Mouse (Mus musculus): ENCODE data around the gene Unc93b1.
"Not testable (repeated sequence)": the region's sequence is repeated elsewhere in the genome, so short reads cannot be mapped to it uniquely, and the experiment has no call there.

Unc93b1 gene

DNA sequence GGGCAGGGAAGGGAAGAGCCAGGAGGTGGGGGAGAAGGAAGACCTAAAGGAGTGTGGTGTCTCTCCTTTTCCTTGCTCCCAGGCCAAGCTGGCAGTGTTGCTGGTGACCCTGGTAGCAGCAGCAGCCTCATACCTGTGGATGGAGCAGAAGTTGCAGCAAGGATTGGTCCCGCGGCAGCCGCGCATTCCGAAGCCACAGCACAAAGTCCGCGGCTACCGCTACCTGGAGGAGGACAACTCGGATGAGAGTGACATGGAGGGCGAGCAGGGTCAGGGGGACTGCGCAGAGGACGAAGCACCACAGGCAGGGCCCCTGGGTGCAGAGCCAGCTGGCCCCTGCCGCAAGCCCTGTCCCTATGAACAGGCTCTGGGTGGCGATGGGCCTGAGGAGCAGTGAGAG lies 13.6 kb downstream of the Unc93b1 start:
- DNase-seq: peak; percentile 33

DNA sequence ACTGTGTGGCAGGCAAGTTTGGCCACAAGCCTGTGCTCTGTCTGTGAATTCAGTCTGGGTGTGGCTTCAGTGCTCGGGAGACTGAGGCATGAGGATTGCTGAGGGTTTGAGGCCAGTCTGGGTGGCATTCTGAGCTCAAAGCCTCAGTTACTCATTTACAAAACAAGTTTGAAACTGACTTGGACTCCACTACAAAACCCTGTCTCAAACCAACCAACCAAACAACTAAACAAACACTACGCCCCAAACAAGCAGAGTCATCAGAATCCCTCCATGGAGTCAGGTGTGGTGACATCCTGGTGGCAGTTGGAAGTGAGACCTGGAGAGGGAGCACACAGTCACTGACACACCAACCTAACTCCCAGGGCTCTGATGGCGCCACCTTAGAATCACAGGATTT lies 15.3 kb downstream of the Unc93b1 start:
- DNase-seq: peak; percentile 26

DNA sequence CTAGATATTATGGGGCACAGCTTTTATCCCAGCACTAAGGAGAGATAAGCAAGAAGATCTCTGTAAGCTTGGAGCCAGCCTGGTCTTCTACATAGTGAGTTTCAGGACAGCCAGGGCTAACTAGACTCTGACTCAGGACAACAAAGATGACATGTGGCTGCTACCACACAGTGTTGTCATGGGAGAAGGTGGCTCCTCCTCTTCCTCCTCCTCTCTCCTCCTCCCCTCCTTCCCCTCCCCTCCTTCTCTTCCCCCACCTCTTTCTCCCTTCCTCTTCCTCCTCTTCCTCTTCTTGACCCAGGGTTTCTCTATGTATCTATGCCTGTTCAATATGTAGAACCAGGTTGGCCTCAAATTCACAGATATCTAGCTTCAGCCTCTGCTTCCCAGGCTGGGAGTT lies 16.5 kb downstream of the Unc93b1 start:
- DNase-seq: no peak

DNA sequence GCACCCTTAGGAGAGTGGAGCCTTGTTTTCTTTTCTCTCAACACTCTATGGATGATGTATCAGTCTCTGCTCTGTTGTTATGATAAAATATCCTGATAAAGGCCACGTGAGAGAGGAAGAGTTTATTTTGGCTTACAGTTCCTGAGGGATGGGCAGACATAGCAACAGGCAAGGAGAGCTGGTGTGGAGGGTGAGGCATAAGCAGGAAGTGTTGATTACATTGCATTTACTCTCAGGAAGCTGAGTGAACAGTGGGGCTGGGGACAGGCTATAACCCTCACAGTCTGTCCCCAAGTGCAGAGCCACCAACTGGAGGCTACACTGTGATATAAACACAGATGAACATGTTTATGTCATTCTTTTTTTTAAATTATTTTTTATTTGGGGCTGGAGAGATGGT lies 17.1 kb downstream of the Unc93b1 start:
- no peak for DNase-seq

DNA sequence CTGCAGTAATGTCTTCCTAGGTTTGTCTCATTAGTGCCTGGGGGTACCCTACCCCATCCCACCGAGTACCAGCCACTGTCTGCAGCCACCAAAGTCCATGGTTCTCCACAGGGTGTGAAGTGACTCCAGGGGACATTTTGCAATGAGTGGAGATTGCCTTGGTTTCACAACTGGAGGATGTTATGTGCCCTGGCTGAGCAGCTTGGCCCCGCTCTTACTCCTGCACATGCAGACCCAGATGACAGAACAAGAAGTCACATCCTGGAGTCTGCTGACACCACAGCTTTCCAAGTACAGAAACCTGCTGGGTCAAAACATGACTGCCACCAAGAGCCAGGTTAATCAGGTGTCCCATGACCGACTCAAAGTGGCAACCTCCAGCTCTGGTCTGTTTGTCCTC lies 20.0 kb downstream of the Unc93b1 start:
- no peak for DNase-seq

DNA sequence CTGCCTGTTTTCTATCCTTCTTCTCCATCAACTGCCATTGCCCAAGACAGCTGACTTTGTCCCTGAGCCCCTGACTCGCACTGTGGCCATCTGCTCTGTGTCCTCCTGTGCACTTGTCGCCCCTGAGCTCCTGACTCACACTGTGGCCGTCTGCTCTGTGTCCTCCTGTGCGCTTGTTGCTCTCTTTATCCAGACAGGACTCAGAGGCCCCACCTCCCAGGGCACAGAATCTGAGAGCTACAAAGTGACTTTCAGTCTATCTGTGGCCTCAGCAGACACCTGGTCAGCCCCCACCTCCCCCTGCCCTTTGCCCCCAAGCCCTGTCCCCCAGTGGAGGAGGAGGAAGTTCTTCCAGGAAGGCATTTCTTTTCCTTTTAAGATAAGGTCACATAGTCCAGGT lies 20.8 kb downstream of the Unc93b1 start:
- no peak for DNase-seq

DNA sequence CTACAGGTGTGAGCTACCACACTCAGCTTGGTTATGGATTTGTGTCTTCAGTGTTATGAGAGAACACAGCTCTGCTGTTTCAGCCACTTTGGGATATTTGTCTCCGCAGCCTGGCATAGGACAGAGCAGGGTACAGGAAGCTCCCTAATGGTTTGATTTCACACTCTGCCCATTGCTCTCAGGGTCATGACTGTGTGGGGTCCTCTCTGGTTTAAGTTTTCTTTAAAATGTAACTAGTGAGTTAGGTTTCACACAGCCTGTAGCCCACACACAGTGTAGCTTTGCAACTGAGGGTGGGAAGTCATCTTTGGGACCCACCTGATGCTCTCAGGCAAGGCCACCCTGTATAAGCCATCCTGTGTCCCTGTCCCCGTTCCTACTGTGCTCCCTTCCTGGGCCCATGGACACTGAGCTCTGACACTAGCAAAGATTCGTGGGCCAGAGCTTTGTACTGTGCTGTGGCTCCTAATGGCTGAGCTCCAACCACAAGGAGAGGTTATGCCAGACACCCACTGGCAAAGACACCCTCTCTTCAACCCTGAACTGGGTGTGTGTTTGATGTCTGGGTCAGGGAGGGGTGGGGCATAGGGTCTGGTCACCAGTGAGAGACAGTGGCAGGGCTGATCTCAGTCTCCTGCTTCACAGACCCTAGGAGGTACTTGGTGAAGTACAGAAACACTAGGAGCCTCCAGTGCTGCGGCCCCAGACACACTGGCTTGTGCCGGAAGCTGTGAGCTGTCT lies 22.5 kb downstream of the Unc93b1 start:
- DNase-seq: peak; percentile 19

DNA sequence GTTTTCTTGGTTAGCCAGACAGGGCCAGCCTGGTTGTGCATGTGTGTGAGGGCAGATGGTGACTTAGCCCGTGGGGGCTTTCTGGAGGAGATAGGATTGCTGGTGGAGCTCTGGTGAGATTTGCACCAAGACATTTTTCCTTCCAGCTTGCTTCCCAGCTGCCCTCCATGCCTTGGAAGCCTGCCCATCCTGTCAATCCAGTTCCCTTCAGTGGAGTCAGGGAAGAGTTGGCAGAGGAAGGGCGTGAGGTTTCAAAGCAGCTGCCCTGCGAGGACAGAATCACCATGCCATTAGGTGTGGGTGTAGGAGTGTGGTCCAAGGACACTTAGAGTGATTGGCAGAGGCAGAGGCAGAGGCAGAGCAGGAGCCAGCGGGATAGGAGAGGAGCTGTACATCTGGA lies 23.5 kb downstream of the Unc93b1 start, which contains the start of gene Aldh3b3:
Gene Aldh3b3 (plus strand): TSS at position 176 of the 400 bp plus-strand sequence.
- peak; percentile 26 for DNase-seq

DNA sequence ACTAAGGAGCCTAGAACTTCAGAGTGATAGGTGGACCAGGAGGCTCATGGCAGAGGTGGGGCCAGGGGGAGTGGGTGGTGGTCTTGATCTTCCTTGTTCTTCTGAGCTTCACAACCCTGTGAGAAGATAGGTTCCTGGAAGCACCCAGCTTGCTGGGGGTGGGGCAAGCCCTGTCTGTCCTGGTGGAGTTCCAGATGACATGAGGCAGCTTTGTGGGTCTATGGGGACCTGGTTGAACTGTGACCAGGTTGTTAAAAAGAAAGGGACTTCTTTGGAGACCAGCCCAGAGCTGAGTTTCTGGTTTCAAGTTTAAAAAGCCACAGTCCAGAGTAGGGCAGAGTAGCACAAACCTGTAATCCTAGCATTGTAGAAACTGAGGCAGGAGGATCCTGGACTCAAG lies 24.0 kb downstream of the Unc93b1 start:
- peak; percentile 49 for DNase-seq

DNA sequence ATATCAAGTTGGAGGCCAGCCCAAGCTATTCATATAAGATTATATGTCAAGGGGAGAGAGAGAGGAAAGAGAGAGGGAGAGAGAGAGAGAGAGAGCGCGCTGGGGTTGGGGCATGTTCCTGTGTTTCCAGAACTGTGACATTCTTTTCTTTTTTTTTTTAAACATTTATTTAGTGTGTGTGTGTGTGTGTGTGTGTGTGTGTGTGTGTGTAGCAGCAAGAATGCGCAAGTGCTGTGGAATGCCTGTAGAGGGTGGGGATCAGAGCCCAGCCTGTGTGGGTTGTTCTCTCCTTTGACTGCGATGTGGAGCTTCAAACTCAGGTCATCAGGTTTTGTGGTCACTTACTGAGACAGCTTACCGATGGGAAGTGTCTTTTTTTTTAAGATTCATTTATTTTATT lies 25.2 kb downstream of the Unc93b1 start:
- DNase-seq: no peak

DNA sequence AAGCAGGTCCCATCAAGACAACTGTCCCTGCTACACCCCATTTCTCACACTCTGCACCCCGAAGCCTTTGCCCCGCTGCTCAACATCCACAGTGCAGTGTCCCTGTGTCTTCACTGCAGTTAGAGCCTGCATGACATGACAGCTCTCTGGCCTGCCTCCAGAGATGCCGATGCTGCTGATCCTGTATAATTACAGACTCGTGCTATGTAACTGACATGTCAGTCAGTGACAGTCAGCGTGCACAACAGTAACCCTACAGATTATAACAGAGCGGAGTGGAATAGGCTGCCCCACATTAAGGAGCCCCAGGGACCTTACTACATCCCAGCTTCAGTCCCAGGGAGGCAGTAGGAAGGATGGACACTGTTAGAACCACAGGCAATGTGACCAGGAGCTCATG lies 26.8 kb downstream of the Unc93b1 start:
- DNase-seq: not testable (repeated sequence)

DNA sequence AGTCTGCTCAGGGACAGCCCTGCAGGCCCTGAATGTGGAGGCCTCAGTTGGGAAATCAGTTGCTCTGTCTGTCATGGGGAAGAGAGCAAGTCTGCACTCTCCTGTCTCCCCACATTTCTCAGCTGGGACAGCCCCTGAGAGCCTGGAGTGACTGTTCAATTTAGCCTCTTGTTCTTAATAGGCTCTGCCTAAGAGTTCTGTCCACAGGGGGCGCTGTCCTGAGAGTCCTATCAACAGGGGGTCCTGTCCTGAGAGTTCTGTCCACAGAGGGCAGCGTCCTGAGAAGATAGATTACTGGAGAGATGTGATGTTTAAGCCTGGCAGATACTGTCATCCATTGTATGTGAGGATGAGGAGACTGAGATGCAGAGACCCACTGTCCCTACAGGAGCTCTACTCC lies 27.5 kb downstream of the Unc93b1 start:
- DNase-seq: no peak

DNA sequence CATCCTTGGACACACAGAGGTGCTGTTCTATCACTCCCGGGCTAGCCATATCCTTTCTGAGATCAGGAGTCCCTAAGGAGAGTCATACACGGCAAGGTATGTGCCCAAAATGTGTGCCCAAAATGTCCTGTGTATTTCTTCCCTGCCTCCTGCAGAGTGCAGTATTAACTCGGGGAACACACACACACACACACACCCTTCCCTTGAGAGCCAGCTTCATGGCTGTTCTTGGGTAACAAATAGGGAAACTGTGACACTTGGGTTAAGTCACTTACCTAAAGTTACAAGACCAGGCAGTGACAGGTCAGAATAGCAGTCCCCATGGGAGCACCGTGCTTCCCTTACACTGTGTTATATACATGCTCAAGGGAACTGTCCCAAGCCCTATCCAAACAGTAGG lies 29.0 kb downstream of the Unc93b1 start:
- DNase-seq: no peak

DNA sequence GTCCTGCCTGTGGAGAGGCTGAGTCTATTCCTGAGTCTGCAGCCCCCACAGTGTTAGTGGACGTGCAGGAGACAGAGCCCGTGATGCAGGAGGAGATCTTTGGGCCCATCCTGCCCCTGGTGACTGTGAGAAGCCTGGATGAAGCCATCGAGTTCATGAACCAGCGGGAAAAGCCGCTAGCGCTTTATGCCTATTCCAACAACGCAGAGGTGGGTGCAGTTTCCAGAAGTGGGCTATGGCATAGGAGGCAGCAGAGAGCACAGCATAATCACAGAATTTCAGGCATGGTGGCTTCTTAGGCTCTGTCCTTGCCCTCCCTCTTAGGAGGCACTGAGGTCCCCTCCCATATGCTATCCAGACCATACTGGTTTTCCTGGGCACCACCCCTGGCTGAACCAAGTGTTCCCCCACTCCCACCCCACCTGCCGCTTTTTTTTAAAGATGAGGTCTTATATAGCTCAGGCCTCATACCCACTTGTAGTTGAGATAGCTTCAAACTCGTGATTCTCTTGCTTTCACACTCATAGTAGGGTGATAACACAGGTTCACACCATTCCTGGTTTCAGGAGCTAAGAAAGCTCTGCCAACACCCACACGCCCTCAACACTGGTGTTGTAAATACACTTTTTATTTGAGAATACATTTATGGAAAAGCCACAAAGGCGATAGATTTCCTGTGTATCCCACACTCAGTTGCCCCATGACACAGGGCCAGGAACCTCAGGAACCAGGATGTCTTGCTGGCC lies 31.5 kb downstream of the Unc93b1 start:
- DNase-seq: no peak

DNA sequence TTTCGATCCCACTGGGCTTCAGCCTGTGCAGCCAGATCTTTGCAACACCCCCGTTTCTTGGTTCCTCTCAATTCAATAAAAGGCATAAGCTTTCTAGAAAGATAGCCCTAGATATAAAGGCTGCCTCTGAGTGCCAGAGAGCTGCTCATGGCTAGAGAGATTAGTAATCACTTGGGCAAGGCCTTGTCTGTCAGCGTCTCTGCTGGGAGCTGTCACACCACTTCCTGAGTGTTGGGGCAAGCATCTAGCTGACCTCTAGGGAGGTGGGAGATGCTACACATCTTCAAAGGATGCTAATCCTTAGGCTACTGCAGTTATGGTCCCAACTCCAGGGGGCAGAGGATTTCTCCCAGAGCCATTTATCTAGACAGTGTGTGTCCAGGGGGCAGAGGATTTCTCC lies 32.3 kb downstream of the Unc93b1 start:
- no peak for DNase-seq

DNA sequence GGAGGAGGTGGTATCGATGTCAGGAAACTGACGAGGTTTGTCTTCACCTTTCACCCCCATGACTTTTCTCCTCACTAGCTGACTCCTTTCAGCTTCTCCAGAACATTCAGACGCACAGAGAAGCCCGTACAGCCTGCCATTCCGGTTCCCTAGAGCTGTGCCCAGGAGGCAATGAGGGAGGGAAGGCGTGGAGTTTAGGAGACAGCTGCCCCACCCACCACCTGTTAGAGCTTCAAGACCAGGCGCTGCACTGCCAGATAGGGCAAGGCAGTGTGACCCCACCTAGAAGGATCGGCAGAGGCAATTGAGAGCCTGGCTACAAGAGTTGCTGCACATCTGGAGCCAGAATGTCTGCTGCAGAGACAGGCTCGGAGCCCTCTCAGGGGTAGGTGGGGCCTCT lies 37.2 kb downstream of the Unc93b1 start, which contains the start of gene Aldh3b2:
Gene Aldh3b2 (plus strand): TSS at position 100 of the 400 bp plus-strand sequence.
- no peak for DNase-seq

DNA sequence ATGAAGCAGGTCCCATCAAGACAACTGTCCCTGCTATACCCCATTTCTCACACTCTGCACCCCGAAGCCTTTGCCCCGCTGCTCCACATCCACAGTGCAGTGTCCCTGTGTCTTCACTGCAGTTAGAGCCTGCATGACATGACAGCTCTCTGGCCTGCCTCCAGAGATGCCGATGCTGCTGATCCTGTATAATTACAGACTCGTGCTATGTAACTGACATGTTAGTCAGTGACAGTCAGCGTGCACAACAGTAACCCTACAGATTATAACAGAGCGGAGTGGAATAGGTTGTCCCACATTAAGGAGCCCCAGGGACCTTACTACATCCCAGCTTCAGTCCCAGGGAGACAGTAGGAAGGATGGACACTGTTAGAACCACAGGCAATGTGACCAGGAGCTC lies 39.6 kb downstream of the Unc93b1 start:
- not testable (repeated sequence) for DNase-seq

DNA sequence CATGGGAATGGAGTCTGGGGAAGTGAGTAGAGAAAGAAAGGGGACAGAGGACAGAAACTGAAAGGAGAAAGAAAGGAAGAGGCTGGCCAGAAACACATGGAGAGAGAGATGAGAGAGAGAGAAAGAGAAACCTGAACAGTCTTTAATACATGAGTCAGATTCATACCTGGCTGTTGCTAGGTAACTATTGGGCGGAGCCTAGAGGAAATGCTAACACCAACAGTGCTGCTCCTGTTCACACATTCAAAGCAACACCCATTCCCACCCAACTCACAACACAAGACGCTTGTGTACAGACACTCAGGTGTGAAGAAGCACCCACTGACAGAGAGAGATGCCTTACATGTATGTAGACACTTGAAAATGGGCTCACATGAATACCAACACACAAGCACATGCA lies 40.9 kb downstream of the Unc93b1 start:
- DNase-seq: no peak

DNA sequence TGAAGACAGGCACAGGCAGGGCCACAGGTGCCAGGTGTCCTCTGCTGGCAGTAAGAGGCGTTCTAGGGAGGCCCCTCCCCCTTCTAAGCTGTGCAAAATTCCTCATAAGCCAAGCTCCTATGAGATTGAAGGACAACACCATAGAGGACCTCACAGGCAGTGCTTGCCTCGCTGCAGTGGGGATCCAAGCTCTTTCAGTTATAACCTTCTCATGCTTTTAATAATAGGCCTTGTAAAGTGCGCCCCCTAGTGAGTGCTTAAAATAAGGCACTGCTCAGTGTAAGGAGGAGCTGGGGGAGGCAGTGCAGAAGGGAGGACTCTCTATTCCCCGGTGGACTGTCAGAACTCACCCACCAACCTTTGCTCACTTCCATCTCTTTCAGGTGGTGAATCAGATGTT lies 45.3 kb downstream of the Unc93b1 start:
- peak; percentile 88 for DNase-seq

DNA sequence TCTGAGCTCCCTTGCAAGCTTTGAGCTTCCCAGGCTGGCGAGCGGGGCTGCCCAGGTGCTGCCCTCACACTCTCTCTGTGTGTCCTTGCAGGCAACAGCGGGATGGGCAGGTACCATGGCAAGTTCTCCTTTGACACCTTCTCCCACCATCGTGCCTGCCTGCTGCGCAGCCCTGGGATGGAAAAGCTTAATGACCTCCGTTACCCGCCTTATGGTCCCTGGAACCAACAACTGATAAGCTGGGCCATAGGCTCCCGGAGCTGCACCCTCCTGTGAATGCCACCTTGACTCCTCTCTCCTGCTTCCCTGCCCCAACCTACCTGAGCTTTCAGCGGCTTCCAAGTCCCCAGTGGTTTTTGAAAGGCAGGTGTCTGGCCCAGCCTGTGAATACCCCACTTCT lies 45.9 kb downstream of the Unc93b1 start:
- DNase-seq: no peak

DNA sequence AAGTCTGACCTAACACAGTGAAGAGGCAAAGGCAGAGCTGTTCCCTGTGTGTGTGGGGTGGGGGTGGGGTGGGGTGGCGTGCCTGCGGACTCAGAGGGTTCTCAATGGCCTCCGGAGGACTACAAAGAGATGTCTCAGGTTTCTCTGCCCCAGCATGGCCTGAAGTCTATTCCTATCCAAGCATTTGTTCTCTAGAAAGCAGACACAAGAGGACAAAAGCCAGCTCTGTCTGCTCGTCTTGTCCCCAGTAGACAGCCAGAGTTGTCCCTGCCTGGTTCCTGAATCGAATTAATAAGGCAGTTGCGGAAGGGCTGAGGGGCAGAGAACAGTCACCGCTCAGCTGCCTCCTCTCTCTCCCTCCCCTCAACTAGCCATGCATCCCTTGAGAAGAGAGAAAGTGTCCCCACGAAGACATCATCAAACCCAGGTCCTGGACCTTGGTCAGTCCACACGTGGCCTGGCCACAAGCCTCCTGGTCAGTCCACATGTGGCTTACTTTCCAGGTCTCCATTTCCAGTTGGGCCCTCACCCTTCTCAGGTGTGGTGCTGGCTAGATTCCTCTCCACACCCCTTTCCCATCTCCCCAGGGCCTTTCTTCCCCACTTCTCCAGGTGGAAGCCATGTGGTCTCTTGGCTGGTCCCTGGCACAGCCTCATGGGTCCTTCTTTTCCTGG lies 48.7 kb downstream of the Unc93b1 start:
- no peak for DNase-seq

DNA sequence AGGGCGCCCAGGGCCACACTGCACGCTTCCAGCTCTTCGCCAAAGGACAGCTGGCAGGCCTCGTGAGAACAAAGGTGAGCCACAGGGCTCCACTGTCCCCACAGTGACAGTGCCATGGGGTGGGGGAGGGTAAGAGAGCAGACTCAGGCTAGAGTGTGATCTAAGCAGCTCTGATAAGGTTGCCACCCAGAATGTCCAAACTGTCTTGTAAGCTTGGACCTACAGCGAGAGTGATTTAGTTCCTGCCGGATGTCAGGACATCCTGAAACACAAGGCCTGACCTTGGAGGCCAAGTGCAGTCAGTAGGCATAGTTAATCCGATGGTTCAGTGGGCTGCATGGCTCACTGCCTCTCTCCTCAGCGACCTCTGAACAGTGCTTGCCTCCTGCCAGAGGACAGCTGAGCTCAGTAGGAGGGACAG lies 50.3 kb downstream of the Unc93b1 start:
- DNase-seq: peak; percentile 90

DNA sequence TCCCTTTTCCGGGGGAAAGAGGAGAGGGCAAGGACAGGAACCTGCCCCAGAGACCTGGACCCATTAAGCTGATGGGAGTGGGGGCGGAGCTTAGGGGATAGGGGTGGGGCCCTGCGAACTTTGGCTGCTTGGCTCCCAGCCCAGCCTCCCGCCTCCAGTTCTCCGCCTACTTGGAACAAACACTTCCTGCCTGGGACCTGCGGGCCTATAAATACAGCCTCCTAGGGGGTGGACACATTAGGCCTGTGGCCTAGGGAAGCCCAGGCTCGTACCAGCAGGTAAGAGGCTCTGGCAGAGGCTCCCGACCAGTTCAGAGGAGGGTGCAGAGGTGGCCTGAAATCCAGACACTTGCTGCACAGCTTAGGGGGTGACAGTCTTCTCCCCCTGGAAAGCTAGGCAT lies 51.3 kb downstream of the Unc93b1 start, which contains the start of gene Acy3:
Gene Acy3 (plus strand): TSS at position 237 of the 400 bp plus-strand sequence.
- DNase-seq: peak; percentile 97

DNA sequence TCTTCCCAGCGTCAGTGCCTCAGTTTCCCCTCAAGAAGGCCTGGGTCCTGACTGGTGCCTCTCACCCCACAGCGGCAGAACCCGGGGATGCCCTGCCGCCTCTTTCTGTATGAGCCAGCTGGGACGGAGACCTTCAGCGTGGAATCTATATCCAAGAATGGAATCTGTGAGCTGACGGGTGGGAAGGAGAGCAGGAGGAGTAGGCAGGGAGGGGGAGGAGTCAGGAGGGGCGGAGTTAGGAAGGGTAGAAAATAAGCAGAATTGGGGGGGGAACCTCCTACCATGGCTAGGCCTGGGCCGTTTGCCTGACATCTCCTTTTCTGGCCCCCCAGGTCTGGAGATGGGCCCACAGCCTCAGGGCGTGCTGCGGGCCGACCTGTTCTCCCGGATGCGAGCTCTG lies 53.1 kb downstream of the Unc93b1 start:
- DNase-seq: no peak

Measured in kidney, postnatal 14 days (tissue).